Mouse (Mus musculus) spleen, adult 2 months (tissue): ENCODE measurements around the gene Plk3.

Experiments used
- CTCF ChIP-seq: fragments of 200-500 bp; IDR thresholded peaks from 2 replicates; pipeline ENCODE4 v1.5.1; 2011; ENCODE audit warnings: mild to moderate bottlenecking, inconsistent platforms; ENCODE audit not compliant: insufficient read depth, insufficient read length, insufficient replicate concordance; ENCODE audit errors: extremely low read depth
- POLR2A ChIP-seq: fragments of 200-500 bp; IDR thresholded peaks from 2 replicates; pipeline ENCODE4 v1.6.1; 2011; ENCODE audit warnings: low read depth, low read length, inconsistent platforms

DNA sequence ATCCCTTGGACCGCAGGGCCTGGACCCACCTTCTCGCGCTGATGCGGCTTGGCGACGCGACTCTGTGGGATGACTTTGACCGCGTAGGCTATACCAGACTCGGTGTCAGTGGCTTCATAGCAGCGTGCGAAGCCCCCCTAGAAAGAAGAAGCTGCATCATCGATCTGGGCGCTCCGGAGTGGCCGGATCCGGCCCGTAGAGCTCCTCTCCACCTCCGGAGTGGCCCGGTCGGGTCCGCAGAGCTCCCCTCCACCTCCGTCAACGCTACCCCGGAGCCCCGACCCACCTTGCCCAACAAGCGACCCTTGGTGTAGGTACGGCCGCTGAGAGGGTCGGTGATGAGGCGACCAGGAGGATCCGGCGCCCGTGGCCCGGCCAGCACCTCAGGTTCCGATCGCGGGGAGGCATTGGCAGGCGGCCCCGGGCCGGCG lies 382 bp downstream of the Plk3 start:
- TF ChIP-seq POLR2A, result no peak
- TF ChIP-seq CTCF, result no peak
